Mouse (Mus musculus) retina, adult 2 months (tissue): ENCODE measurements around the gene Snap47.

Experiments used
- DNase-seq: peaks from one replicate; pipeline ENCODE4 v3.0.0-alpha.2; 2012; ENCODE audit warnings: low read depth, low spot score

Snap47 gene

DNA sequence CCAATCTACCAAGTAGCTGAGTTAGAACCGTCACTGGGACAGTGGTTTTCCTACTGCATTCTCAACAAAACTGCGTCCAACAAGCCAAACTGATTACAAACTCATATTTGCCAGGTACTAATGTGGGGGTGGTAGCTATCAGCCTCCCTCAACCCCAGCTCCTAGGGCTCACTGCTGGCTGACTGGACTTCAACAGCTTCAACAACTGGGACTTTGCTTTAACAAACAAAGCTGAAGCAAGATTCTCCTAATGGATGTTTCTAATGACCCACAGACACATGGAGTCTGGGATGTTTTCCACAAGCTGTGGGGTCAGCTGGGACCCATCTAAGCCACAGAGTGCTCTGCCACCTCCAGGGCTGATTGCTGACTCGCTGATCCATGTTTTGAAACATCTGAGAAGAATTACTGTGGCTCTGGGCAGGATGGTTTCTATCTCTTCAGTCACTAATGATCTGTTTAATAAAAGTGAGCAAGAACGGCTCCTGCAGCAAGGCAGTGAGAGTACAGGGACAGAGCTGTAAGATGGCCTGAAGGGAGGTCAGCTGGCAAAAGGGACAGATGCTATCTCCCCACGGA is 27.9 kb downstream of the Snap47 start:
- DNase-seq: no peak

DNA sequence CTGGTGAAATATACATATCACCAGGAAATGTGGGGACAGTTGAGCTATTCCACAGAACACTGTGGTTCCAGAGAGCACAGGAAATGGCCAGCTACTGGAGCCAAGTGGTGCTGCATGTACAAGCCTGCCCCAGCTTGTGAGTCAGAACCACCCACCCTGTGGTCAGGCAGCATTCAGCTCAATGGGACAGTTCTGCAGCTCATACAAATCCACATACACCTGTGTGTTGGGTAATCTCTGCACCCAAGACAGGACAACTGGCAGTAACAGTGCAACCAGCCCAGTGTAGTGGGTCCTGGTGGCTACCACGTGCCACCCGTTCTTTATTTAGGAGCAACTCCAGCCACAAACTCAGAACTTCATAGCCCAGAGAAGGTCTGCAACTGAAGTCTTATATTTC is 29.0 kb downstream of the Snap47 start:
- no peak for DNase-seq

DNA sequence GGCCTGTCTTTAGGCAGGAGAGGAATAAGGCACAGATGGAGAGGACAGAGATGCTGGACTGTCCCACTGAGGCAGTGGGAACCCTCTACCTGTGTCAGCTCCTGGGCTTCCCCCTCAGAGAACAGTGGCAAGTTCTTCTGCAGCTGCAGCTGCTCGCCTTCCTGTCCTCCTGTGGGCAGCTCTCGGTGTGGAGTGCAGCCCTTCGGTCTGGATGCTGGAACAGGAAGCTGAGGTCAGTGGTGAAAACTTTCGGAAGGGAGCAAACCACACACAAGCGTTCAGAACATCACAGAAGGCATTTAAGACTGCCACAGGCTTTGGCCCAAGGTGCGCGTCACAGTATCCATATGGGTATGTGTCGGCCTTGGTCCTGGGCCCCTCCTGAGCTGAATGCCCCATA is 29.6 kb downstream of the Snap47 start:
- DNase-seq: no peak

DNA sequence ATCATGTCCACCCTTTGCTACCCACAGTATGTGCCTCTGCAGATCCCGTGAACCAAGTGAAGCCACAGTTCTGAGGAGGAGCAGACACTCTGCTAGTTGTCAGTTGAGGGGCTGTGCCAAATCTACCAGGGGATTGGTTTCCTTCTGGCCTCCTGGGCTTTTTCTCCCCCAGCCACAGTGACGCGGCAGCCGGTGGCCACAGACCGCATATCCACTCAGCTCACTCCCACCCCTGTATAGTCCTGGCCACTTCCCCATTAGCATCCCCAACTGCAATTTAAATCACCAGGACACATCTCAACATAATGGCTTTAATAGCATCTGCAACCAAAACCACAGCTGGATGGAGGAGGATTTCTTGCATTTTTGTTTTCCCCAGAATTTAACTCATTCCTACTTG is 32.3 kb downstream of the Snap47 start:
- no peak for DNase-seq

DNA sequence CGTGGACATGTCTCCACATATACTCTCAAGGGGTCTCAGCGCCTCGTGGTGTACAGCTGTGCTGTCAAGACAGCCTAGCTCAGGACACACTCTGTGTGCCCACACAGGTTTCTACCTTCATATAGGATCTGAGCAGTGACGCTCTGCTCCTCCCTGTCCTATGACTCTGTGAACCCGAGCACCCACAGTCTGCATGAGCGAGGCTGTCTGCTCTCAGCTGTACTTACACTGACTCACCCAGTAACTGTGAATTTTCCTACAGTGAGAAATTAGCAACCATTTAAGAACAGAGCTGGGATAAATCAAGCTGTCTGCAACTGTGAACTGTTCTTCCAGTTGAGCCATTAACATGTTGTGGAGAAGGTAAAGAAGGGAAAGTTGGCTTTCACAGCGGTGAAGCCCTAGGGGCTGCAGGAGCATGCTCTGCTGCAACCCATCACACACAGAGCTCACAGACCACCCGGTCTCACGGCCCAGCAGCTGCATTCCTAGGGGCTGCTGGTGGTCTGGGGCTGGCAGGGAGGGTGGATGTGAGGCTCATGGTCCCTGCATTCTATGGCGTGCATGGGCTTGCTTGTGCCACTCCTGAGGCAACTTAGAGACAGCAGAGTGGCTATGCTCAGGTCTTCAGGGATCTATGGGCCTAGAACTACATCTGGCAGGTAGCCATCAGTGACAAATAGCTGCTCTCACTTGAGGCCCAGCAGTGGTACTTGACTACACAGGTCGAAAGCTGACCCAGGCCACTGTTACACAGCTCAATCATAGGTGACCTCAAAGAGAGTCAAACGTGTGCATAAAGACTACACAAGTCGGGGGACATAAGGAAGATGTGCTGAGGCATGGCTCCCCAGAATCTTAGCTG is 37.8 kb downstream of the Snap47 start:
- DNase-seq: no peak

DNA sequence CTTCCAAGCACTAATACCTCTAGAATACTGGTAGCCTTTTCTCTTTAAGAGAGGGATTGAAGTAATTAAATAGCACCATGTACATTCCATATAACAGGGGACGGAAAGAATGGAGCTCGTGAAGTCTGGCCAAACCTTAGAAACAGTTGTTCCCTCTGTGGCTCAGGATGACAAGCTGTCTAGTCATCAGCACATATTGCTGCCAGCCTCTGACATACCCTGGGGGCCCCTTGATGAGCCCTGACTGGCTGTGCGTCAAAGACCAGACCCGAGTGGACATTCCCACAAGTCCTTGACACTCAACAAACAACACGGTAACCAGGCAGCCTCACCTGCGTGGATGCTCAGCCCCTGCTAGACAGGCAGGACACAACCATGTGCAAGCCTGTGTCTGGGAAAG is 38.9 kb downstream of the Snap47 start:
- DNase-seq: no peak

DNA sequence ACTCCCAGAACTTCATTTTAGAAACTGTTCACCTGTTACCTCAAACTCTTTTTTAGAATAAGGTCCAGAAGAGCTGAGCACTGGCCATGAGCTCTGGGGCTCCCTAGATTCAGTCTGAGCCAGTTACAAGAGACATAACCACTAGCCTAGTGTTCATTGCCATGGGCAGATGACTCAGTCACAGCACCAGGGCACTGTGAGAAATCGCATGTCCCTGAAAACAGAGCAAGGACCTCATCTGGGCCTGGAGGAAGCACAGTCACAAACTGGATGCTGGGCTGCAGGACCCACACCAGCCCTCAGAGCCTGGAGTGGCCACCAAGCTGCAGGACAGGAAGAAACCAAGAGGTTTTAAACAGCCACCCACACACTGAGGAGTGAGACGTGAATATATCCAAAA is 40.1 kb downstream of the Snap47 start:
- DNase-seq: no peak

DNA sequence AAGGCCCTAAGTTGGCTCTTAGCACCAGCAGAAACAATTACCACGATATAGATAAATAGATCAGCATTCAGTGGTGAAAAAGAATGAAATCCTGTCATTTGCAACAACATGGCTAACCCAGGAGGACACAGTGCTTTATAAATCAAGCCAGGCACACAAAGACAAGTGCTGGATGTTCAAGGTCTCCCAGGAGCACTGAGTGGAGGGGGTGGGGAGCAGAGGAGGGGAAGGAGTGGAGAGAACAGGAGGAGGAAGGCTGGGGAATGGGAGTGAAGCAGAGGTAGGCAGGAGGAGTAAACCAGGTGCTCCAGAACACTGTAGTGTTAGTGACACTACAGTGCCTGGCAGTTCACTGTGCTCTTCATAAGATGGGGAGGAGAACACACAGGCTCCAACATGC is 45.2 kb downstream of the Snap47 start:
- no peak for DNase-seq

DNA sequence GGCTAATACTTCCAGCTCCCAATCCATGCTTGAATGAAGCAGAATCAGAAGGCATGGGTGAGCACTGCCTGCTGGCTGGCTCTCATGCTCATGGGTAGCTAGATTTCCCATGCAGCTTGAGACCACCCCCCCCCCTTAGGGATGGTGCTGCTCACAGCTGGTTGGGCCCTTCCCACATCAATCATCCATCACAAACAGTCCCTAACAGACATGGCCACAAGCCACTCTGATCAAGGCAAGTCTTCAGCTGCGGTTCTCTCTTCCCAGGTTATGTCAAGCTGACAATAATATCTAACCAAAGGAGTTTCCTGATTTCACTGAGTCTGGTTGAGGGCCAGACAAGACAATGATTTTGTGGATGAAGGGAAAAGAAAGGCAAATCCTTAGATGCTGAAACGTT is 50.1 kb downstream of the Snap47 start:
- no peak for DNase-seq

DNA sequence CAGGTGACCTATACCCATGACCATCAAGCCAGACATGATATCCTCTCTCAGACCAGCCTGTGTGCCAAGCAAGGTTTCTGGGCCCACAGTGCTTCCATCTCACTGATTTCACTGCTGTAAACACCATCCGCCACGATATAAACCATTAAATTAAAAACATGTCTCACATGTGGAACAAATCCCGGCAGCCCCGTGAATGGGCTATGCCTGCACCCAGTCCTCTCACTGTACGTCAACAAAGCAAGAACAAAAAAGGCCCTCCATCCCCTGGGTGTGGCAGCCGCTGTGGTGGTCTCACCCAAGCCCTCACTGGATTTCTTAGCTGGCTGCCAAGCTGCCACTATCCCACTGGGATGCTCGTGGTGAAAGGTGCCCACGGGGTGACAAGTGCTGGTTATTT is 51.2 kb downstream of the Snap47 start:
- no peak for DNase-seq

DNA sequence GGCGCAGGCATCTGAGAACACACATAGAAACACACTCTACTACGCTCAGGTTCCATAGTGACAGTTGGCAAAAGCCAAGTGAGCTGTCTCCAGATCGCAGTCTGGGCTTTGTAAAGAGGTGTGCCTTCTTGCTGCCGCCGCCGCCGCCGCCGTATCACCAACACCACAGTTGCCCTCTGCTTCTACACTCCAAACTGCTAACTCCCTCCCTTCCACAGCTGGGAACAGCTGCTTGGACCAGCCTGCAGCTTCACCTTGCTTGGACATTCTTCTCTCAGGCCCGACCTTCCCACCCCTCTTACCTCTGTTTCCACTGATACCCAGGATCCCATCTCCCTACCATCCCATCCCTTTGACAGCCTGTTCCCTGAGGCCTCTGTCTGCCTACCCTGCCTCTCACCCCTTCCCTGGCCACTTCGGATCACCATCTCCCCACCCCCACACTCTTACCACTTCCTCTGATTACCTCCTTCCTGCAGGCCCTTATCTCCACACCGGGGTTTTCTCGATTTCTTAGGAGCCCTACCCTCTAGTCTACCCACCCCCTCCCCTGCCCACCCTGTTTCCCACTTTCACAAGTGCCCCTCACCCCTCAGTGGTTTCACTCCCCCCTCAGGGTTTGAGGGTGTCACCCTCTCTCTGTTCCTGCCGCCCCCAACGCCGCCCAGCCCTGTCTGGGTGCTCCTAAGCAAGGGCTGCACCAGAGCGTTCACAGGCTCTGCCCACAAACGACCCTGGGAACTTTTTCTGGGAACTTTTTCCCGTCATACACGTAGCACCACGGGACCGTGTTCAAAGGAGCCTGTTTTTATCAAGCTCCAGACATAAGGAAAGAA is 53.2 kb downstream of the Snap47 start:
- DNase-seq: no peak

DNA sequence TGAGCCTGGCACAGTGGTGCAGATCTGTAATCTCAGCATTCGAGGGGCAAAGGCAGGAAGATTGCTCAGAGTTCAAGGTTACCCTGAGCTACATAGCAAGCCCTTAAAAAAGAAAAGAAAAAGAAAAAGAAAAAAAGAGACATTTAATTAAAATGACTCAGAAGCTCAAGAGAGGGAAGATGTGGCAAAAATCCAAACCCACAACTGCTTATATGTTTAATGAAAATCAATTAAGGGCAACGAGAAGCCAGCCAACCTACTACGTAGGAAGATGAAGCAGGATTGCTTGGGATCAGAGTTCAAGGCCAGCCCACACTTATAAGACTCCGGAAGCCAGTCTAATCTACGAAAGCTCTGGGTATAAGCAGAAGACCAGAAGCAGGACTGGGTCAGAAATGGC is 56.5 kb downstream of the Snap47 start:
- no peak for DNase-seq

DNA sequence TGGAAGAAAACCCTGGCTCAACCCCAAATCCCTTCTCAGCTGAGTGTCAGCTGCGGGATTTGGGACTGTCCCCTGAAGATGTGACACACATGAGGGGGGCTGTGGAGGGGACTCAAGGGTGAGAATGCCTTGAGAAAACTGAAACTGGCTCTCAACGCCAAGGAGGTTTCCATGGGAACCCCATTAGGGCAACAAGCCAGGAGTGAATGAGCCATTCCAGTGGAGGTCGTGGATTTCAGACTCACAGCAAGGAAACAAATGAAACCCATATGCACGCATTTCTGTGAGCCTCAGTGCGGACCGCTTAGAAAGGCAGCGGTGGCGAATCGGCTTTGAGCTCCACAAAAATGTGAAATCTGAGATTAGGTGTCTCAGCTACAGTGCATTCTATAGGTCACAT is 57.4 kb downstream of the Snap47 start:
- DNase-seq: no peak

DNA sequence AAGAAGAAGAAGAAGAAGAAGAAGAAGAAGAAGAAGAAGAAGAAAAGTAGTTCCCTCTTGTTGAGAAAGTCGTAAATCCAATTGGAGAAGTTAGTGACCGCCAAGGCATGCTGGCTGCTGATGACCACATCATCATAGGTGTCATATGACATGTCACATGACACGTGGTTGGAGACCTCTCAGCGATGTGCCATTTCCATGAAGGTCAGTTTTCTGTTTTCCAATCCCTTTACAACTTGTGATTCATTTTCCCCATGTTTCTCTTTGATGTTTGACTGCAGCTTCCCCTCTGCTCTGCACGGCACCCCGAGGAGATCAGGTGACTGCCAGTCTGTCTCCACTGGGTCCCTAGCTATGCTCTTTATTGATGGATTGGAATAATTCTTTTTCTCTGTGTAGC is 58.7 kb downstream of the Snap47 start:
- DNase-seq: no peak

DNA sequence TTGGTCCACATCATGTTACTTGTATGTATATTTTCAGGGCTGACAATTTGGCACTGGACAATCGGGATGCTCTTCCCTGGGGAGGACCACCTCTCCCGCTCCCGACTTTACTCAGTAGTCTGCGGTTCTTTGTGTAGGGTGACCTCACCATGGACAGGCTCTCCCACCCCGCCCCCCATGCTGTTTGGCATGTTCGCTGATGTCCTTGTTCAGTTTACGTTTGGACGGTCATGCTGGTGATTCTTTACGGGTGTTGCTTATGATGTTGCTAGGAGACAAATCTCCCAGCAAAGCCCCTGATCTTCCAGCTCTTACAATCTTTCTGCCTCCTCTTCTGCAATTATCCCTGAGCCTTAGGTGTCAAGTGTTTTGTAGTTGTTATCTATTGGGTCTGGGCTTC is 60.5 kb downstream of the Snap47 start:
- no peak for DNase-seq

DNA sequence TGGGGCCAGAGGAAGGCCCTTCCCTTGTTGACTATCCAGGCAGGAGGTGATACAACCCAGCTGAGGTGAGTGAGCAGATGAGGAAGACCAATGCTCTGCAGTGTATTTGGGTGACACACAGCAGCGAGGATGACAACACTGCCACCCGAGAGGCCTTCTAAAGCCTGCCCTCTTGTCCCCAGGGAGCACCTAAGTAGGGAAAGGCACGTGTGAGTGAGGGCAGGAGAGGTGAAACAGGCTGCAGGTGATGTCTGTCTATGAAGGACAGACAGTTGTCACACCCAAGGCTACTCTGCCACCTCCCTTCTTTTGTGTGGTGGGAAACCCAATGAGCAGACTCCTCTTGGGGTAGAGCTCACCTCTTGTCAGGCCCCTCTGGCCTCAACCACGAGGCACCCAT is 61.4 kb downstream of the Snap47 start:
- DNase-seq: no peak

DNA sequence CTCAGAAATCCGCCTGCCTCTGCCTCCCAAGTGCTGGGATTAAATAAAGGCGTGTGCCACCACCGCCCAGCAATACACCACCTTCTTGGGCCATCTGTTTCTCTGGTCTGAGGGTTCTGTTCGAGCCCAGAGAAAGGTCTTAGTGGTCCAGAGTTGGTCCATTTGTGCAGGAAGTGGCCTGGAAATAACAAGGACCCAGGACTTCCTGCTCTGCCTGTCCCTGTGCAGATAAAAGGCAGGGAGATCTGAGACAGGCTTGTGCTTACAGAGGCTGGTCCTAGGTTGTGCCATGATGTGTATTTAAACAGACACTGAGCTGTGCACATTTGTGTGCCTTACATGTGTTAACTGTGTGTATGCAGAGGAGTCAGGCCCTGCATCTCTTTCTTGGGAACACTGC is 62.2 kb downstream of the Snap47 start:
- no peak for DNase-seq

DNA sequence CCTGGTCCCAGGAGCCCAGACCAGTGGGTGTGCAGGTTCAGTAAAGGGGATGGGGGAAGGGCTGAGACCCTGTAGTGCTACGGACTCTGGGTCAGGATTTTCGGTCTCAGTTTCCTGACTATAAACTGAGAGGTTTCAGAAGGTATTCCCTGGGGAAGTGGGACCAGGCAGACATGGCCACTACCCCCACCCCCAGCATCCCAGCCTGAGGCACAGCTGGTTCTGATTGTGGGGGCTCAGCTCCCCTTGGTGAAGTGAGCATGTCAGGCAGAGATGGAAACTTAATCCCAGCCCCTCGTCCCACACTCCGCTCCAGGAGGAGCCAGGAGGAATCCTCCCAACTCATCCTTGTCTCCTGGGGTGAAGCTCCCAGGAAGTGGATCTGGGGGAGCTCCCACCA is 63.5 kb downstream of the Snap47 start:
- DNase-seq: no peak

DNA sequence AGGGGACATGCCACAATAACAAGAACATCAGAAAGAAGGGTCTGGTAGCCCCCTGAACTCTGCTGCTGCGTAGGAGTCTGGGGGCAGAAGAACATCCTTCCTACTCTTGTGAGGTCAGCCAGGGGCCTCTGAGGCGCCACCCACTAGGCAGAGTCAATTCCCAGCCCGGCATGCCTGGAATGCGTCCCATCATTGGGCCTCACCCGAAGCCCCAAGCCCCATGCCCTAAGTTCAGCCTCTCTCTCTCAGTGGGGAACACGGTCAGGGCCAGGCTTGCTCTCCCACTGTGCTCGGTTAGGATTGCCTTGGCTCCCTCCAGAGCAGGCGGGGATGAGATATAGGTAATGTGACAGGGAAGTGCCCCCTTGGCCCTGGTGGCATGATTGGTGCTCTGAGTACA is 65.9 kb downstream of the Snap47 start:
- DNase-seq: no peak

DNA sequence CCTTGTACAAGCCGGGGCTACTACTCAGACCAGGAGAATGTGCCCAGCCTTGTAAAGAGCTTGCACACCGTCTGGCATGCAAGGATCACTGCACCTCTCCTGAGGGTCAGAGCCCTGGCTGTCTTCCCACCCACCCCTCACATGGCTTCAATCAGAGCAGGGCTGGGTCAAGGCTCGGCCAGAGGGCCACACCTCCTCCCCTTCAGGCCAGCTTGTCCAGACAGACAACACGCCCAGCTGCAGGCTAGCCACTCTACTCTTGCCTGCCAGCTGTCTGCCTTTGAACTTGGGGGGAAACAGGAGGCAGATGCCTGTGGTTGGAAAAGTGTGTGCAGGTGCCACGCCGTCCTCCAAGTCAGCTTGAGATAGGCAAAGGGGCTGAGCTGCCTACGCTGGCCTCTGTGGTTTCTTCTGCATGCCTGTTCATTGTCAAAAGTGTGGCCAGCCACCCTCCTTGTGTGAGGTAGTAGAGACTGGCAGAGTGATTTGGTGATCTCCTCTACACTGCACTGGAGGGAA is 66.5 kb downstream of the Snap47 start:
- DNase-seq: no peak

DNA sequence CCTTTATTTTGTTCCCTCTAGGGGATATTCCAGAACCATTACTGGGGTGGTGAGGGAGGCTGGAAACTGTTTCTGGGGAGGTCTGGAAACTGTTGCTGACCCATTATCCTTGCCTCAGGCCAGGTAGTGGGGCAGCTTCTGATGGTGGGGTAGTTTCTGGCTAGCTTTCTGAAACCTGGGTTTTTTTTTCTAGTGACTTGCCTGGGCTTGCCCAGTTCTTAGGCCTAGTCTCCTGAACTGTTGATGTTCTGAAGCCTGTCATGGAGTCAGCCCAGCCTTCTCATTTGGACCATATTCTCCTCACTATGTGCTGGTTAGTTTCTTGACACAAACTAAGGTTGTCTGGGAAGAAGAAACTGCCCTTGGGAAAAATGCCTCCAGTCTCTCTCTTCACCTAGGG is 71.4 kb downstream of the Snap47 start:
- no peak for DNase-seq

DNA sequence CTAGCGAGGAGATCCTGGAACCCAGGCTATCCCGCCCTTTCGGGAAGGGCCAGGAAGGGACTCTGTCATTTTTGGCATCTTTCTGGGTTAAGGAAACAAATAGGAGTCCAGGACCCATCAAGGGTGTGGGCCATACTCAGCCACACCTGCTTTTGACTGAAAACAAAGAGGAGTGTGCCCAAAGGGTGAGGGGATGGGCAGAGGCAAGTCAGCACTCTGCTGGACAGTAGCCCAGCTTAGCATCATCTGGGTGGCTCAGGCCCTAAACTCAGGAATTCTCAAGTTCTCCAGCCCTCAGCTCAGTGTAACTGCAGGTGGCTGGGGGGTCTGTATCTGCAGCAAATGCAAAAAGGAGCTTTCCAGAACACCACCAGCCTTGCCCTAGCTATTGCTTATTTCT is 73.0 kb downstream of the Snap47 start:
- no peak for DNase-seq

DNA sequence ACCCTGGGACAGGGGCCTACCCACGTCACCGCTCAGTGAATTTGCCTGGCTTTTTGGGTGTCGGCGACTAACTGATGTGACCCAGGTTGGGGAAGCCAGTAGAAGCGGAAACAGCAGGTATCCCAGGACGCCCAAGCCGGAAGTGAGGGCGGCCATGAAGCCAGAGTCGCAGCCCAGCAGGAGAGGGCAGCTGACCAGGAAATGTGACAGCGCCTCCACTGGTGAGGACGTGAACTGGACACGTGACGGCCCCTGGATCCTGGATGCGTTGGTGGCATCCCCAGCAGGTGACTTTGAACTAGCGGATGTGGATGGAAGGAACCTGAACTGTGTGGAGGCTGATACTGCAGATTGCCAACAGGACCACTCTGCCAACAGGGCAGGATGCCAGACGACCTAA is 75.5 kb downstream of the Snap47 start, which contains the start of gene Prss38:
TSS of gene Prss38 (minus strand) at position 183 of the 400 bp plus-strand sequence.
- no peak for DNase-seq
